Comparison of ENCODE assay signal across 15 mouse cellular contexts in the genomic region with DNA sequence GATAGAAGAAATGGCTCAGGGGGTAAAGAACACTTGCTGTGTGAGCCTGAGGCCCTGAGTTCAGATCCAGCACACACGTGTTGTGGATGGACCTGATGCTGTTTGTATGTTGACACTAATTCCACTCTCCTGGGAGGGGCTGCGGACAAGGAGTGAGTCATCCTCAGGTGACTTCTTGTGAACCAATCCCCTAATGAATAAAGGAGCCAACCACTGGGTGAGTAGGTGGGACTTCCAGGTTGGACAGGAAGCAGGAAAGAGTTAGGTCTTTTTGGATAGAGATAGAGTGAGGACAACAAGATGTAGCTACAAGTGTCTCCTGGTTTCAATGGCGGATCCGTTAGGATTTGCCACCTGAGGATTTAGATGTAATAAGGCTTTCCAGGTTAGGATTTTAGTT. TPM values are rescaled to one million over a fixed set of nuclear protein-coding genes. Genes with fewer than 3 reads are reported as not detected.
"Had no signal": no experiment of that assay in that cellular context is flagged by ENCODE, and none has a peak within 500 bp of the region (broad histone marks: within the 10 kb centered on the region; RNA-seq: fewer than 3 reads in every experiment).

No protein-coding gene starts in this region.

- H3K9ac ChIP-seq: kidney, embryonic 15.5 days; limb, embryonic 12.5 days; liver, embryonic 15.5 days; midbrain, embryonic 13.5 days had no signal

- DNase-seq: kidney, postnatal 14 days; liver; lung, adult 2 months; lung, postnatal 36 days; right cerebral cortex, adult 18-20 months; right cerebral cortex, postnatal 4 days; spleen, adult 18-20 months; thymus, adult 18-20 months; thymus, postnatal 14 days had no signal

- H3K9me3 ChIP-seq: kidney, embryonic 15.5 days; limb, embryonic 12.5 days; liver, embryonic 15.5 days; midbrain, embryonic 13.5 days had no signal

- ATAC-seq: lung, postnatal 0 days; midbrain, embryonic 13.5 days had no signal

- H3K4me3 ChIP-seq: kidney, embryonic 15.5 days; limb, embryonic 12.5 days; liver, embryonic 15.5 days; midbrain, embryonic 13.5 days had no signal

- H3K27me3 ChIP-seq: kidney, embryonic 15.5 days; limb, embryonic 12.5 days; liver, embryonic 15.5 days; midbrain, embryonic 13.5 days had no signal

- H3K27ac ChIP-seq: kidney, embryonic 15.5 days; limb, embryonic 12.5 days; liver, embryonic 15.5 days; midbrain, embryonic 13.5 days had no signal

- H3K36me3 ChIP-seq: kidney, embryonic 15.5 days had no signal

- H3K4me2 ChIP-seq: kidney, embryonic 15.5 days; limb, embryonic 12.5 days; liver, embryonic 15.5 days; midbrain, embryonic 13.5 days had no signal

- H3K4me1 ChIP-seq: kidney, embryonic 15.5 days; limb, embryonic 12.5 days; midbrain, embryonic 13.5 days had no signal

RNA-seq across cellular contexts. Expression of gene Acta1, which starts 45.2 kb away (rescaled TPM):
- total RNA-seq: megakaryocyte progenitor cell, adult 5-6 weeks had no signal
